Mouse (Mus musculus) lung, embryonic 16.5 days (tissue): ENCODE results near the gene Manba. TPM values are rescaled to one million over a fixed set of nuclear protein-coding genes. Genes with fewer than 3 reads are reported as not detected.
"Not testable (repeated sequence)": the region's sequence is repeated elsewhere in the genome, so short reads cannot be mapped to it uniquely, and the experiment has no call there.

Source experiments
- ATAC-seq: fragments of 200-750 bp; cut with Nextera tagmentation; 2 replicates; pipeline ENCODE4 v1.8.0; 2017; ENCODE audit warnings: low read depth, mild to moderate bottlenecking, moderate library complexity
- H3K27ac ChIP-seq: fragments of 300-500 bp; sonication (generic); 2 replicates; pipeline ENCODE4 v1.5.1; 2014; ENCODE audit warnings: mild to moderate bottlenecking, control low read depth, low read length
- H3K27me3 ChIP-seq: fragments of 300-500 bp; sonication (generic); 2 replicates; pipeline ENCODE4 v1.6.1; 2014; ENCODE audit warnings: low read depth, low read length, mixed read lengths; ENCODE audit not compliant: control insufficient read depth, insufficient read depth
- H3K36me3 ChIP-seq: fragments of 300-500 bp; sonication (generic); 2 replicates; pipeline ENCODE4 v1.6.1; 2014; ENCODE audit warnings: low read length; ENCODE audit not compliant: control insufficient read depth, insufficient read depth
- H3K4me1 ChIP-seq: fragments of 300-500 bp; sonication (generic); replicated peaks from 2 replicates; pipeline ENCODE4 v1.6.1; 2014; ENCODE audit warnings: low read length, mixed read lengths; ENCODE audit not compliant: control insufficient read depth, insufficient read depth
- H3K4me2 ChIP-seq: fragments of 300-500 bp; sonication (generic); 2 replicates; pipeline ENCODE4 v1.6.1; 2014; ENCODE audit warnings: low read depth, low read length, control low read depth
- H3K4me3 ChIP-seq: fragments of 300-500 bp; sonication (generic); 2 replicates; pipeline ENCODE4 v1.5.1; 2014; ENCODE audit warnings: mild to moderate bottlenecking, low read length, control low read depth
- H3K9ac ChIP-seq: fragments of 300-500 bp; sonication (generic); 2 replicates; pipeline ENCODE4 v1.6.1; 2014; ENCODE audit warnings: low read length, control low read depth
- H3K9me3 ChIP-seq: fragments of 300-500 bp; sonication (generic); 2 replicates; pipeline ENCODE4 v1.6.1; 2016; ENCODE audit warnings: low read length; ENCODE audit not compliant: control insufficient read depth
- WGBS: fragments of 180-500 bp; shearing (Covaris S2); extraction: QIAGEN DNeasy Blood & Tissue Kit; methylation state at CpG from one replicate; pipeline ENCODE4 v1.1.7; 2014; 5-methylcytosine and 5-hydroxymethylcytosine counted together
- polyA plus RNA-seq: library from polyadenylated mRNA; unstranded; fragments of >200 nt; fragmentation: Nextera tagmentation; extraction: Ambion mirVana; gene quantifications from 2 replicates; pipeline ENCODE4 v1.2.1, GENCODE M21; 2015

Manba gene
- polyA plus RNA-seq, 1 experiment from 2014 or later = 11.2 TPM

GRCm38 (mm10) chr3:135513270-135513669, 27.9 kb downstream of the Manba start:
- WGBS = 41% methylated on average over 11 of the region's 11 CpGs
- H3K4me3 ChIP-seq = no peak overlapping the region
- H3K4me2 ChIP-seq = no peak overlapping the region
- no peak overlapping the region for H3K27ac ChIP-seq
- H3K4me1 ChIP-seq = peaks cover 14% of the 10 kb centered on the region; the same call in 1 of the 2 replicates
- no peaks in the 10 kb centered on the region for H3K9me3 ChIP-seq
- no peaks in the 10 kb centered on the region for H3K27me3 ChIP-seq
- no peak for ATAC-seq
- no peak overlapping the region for H3K9ac ChIP-seq
- H3K36me3 ChIP-seq = no peaks in the 10 kb centered on the region

- Histone ChIP-seq H3K27ac (no peak overlapping the region), H3K27me3 (no peaks in the 10 kb centered on the region), H3K4me2 (no peak overlapping the region), H3K9me3 (no peaks in the 10 kb centered on the region), H3K36me3 (no peaks in the 10 kb centered on the region), H3K9ac (no peak overlapping the region), H3K4me3 (no peak overlapping the region), H3K4me1 (peaks cover 14% of the 10 kb centered on the region; the same call in 1 of the 2 replicates)
- no peak for ATAC-seq
- 72% methylated on average over 14 of the region's 14 CpGs for WGBS
Measured at GRCm38 (mm10) chr3:135513800-135514425, 28.5 kb downstream of the Manba start.

GRCm38 (mm10) chr3:135515246-135515645, 29.8 kb downstream of the Manba start:
- no peaks in the 10 kb centered on the region for H3K27me3 ChIP-seq
- H3K4me1 ChIP-seq = peaks cover 14% of the 10 kb centered on the region; the same call in 1 of the 2 replicates
- no peak for ATAC-seq
- no peaks in the 10 kb centered on the region for H3K9me3 ChIP-seq
- no peak overlapping the region for H3K4me3 ChIP-seq
- H3K4me2 ChIP-seq = no peak overlapping the region
- H3K36me3 ChIP-seq = no peaks in the 10 kb centered on the region
- no peak overlapping the region for H3K9ac ChIP-seq
- no peak overlapping the region for H3K27ac ChIP-seq
- WGBS = 64% methylated on average over 5 of the region's 5 CpGs

GRCm38 (mm10) chr3:135516891-135517290, 31.5 kb downstream of the Manba start:
- no peak overlapping the region for H3K27ac ChIP-seq
- peak; percentile 95 for ATAC-seq
- no peaks in the 10 kb centered on the region for H3K9me3 ChIP-seq
- H3K27me3 ChIP-seq = no peaks in the 10 kb centered on the region
- H3K4me3 ChIP-seq = no peak overlapping the region
- H3K4me2 ChIP-seq = no peak overlapping the region
- peaks cover 17% of the 10 kb centered on the region for H3K4me1 ChIP-seq
- no peaks in the 10 kb centered on the region for H3K36me3 ChIP-seq
- H3K9ac ChIP-seq = no peak overlapping the region
- WGBS = 17% methylated on average over 6 of the region's 6 CpGs

- H3K4me2 ChIP-seq = no peak overlapping the region
- no peak overlapping the region for H3K4me3 ChIP-seq
- H3K4me1 ChIP-seq = peaks cover 21% of the 10 kb centered on the region
- ATAC-seq = no peak
- no peak overlapping the region for H3K9ac ChIP-seq
- no peaks in the 10 kb centered on the region for H3K36me3 ChIP-seq
- WGBS = 77% methylated on average over 5 of the region's 5 CpGs
- H3K27ac ChIP-seq = no peak overlapping the region
- H3K27me3 ChIP-seq = no peaks in the 10 kb centered on the region
- no peaks in the 10 kb centered on the region for H3K9me3 ChIP-seq
Measured at GRCm38 (mm10) chr3:135518882-135519281, 33.5 kb downstream of the Manba start.

- Histone ChIP-seq H3K9ac (no peak overlapping the region), H3K4me1 (peaks cover 21% of the 10 kb centered on the region), H3K36me3 (no peaks in the 10 kb centered on the region), H3K4me3 (no peak overlapping the region), H3K27me3 (no peaks in the 10 kb centered on the region), H3K9me3 (no peaks in the 10 kb centered on the region), H3K27ac (no peak overlapping the region), H3K4me2 (no peak overlapping the region)
- no peak for ATAC-seq
- WGBS = 60% methylated on average over 6 of the region's 6 CpGs
Measured at GRCm38 (mm10) chr3:135519584-135519983, 34.2 kb downstream of the Manba start.

- 36% methylated on average over 4 of the region's 4 CpGs for WGBS
- peak overlapping the region; percentile 71 for H3K27ac ChIP-seq
- peak overlapping the region; percentile 48 for H3K4me2 ChIP-seq
- H3K9me3 ChIP-seq = no peaks in the 10 kb centered on the region
- peak overlapping the region; percentile 28; the same call in 1 of the 2 replicates for H3K9ac ChIP-seq
- no peak overlapping the region for H3K4me3 ChIP-seq
- ATAC-seq = peak; percentile 83
- H3K27me3 ChIP-seq = no peaks in the 10 kb centered on the region
- H3K36me3 ChIP-seq = no peaks in the 10 kb centered on the region
- peaks cover 17% of the 10 kb centered on the region for H3K4me1 ChIP-seq
Measured at GRCm38 (mm10) chr3:135521963-135522362, 36.6 kb downstream of the Manba start.

GRCm38 (mm10) chr3:135522618-135523355, 37.4 kb downstream of the Manba start:
- peak overlapping the region; percentile 48 for H3K4me2 ChIP-seq
- peak overlapping the region; percentile 28; the same call in 1 of the 2 replicates for H3K9ac ChIP-seq
- H3K27ac ChIP-seq = peak overlapping the region; percentile 71
- 32% methylated on average over 16 of the region's 16 CpGs for WGBS
- H3K9me3 ChIP-seq = no peaks in the 10 kb centered on the region
- peak; percentile 78 for ATAC-seq
- no peaks in the 10 kb centered on the region for H3K36me3 ChIP-seq
- H3K27me3 ChIP-seq = no peaks in the 10 kb centered on the region
- peak overlapping the region; percentile 16 for H3K4me3 ChIP-seq
- peaks cover 13% of the 10 kb centered on the region for H3K4me1 ChIP-seq

- H3K9ac ChIP-seq, H3K27ac ChIP-seq, ATAC-seq, H3K9me3 ChIP-seq, H3K4me3 ChIP-seq, H3K36me3 ChIP-seq, H3K4me2 ChIP-seq, H3K27me3 ChIP-seq: not testable (repeated sequence)
- WGBS = 50% methylated on average over 2 of the region's 2 CpGs
- H3K4me1 ChIP-seq = peaks cover 13% of the 10 kb centered on the region
Measured at GRCm38 (mm10) chr3:135524900-135525299, 39.5 kb downstream of the Manba start.
